Mouse (Mus musculus): ENCODE data around the gene Htatip2. TPM values are rescaled to one million over a fixed set of nuclear protein-coding genes. Genes with fewer than 3 reads are reported as not detected.

Htatip2 gene
- polyA plus RNA-seq, 2 experiments: 5.4 to 10.3 TPM

- DNase-seq (ENCODE audit: low spot score) (peak; percentile 55), ATAC-seq (ENCODE audit: low FRiP score, low read depth) (no peak)
- WGBS: 55% methylated on average over 12 of the region's 12 CpGs
- Histone ChIP-seq H3K4me2 (replicated peaks; ENCODE audit: low read depth, low read length, severe bottlenecking) (no peak overlapping the region), H3K36me3 (ENCODE audit: control insufficient read depth, insufficient read depth, low read length) (peaks cover 80% of the 10 kb centered on the region), H3K27me3 (ENCODE audit: control insufficient read depth, insufficient read depth, low read length) (no peaks in the 10 kb centered on the region), H3K4me3 (replicated peaks; ENCODE audit: low read length) (no peak overlapping the region), H3K27ac (replicated peaks; ENCODE audit: low read depth, low read length) (no peak overlapping the region), H3K9me3 (ENCODE audit: control insufficient read depth, low read length) (no peaks in the 10 kb centered on the region), H3K9ac (ENCODE audit: low read depth, low read length, severe bottlenecking) (no peak overlapping the region), H3K4me1 (ENCODE audit: control insufficient read depth, insufficient read depth, low read length) (no peaks in the 10 kb centered on the region)
- no peak for TF ChIP-seq POLR2A (IDR thresholded peaks at IDR 0.05; ENCODE audit: borderline replicate concordance, extremely low read depth, insufficient read depth, insufficient read length)
Measured at GRCm38 (mm10) chr7:49786618-49787382, 27.9 kb downstream of the Htatip2 start.

GRCm38 (mm10) chr7:49787383-49787645 is 28.4 kb downstream of the Htatip2 start:
- Histone ChIP-seq H3K4me2 (replicated peaks; ENCODE audit: low read depth, low read length, severe bottlenecking) (no peak overlapping the region), H3K4me3 (replicated peaks; ENCODE audit: low read length) (no peak overlapping the region), H3K36me3 (ENCODE audit: control insufficient read depth, insufficient read depth, low read length) (peaks cover 79% of the 10 kb centered on the region), H3K9ac (ENCODE audit: low read depth, low read length, severe bottlenecking) (no peak overlapping the region), H3K27me3 (ENCODE audit: control insufficient read depth, insufficient read depth, low read length) (no peaks in the 10 kb centered on the region), H3K4me1 (ENCODE audit: control insufficient read depth, insufficient read depth, low read length) (no peaks in the 10 kb centered on the region), H3K27ac (replicated peaks; ENCODE audit: low read depth, low read length) (no peak overlapping the region), H3K9me3 (ENCODE audit: control insufficient read depth, low read length) (no peaks in the 10 kb centered on the region)
- ATAC-seq (ENCODE audit: low FRiP score, low read depth): no peak
- no peak for TF ChIP-seq POLR2A (IDR thresholded peaks at IDR 0.05; ENCODE audit: borderline replicate concordance, extremely low read depth, insufficient read depth, insufficient read length)
- no peak for DNase-seq (ENCODE audit: low spot score)
- WGBS: 96% methylated on average over 3 of the region's 3 CpGs

DNA sequence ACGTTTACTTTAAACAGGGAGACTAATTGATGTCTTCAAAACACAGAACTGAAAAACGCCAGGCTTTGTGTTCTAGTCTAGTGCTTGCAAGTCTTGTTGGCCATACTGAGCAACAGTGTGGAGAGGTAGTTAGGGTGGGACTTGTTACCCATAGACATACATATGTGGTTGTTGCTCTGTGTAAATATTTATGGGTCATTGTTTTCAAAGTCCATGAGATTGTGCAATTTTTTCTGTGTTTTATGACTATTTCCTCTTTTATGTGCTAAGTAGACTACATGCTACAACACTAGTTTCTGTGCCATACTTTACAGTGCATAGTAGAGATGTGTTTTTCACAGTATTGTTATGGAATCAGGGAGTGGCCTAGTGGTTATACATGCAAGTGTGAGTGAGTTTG is 35.4 kb downstream of the Htatip2 start:
- TF ChIP-seq POLR2A (IDR thresholded peaks at IDR 0.05; ENCODE audit: borderline replicate concordance, extremely low read depth, insufficient read depth, insufficient read length): no peak
- Histone ChIP-seq H3K36me3 (ENCODE audit: control insufficient read depth, insufficient read depth, low read length) (peaks cover 57% of the 10 kb centered on the region), H3K27me3 (ENCODE audit: control insufficient read depth, insufficient read depth, low read length) (no peaks in the 10 kb centered on the region), H3K9ac (ENCODE audit: low read depth, low read length, severe bottlenecking) (no peak overlapping the region), H3K4me3 (replicated peaks; ENCODE audit: low read length) (no peak overlapping the region), H3K9me3 (ENCODE audit: control insufficient read depth, low read length) (no peaks in the 10 kb centered on the region), H3K4me1 (ENCODE audit: control insufficient read depth, insufficient read depth, low read length) (no peaks in the 10 kb centered on the region), H3K4me2 (replicated peaks; ENCODE audit: low read depth, low read length, severe bottlenecking) (no peak overlapping the region), H3K27ac (replicated peaks; ENCODE audit: low read depth, low read length) (no peak overlapping the region)
- no peak for ATAC-seq (ENCODE audit: low FRiP score, low read depth)
- no peak for DNase-seq (ENCODE audit: low spot score)
- 85% methylated on average over 2 of the region's 2 CpGs for WGBS

GRCm38 (mm10) chr7:49797171-49797570 is 38.3 kb downstream of the Htatip2 start:
- no peaks in the 10 kb centered on the region for H3K9me3 ChIP-seq (ENCODE audit: control insufficient read depth, low read length)
- no peaks in the 10 kb centered on the region for H3K27me3 ChIP-seq (ENCODE audit: control insufficient read depth, insufficient read depth, low read length)
- H3K9ac ChIP-seq (ENCODE audit: low read depth, low read length, severe bottlenecking): no peak overlapping the region
- TF ChIP-seq POLR2A (IDR thresholded peaks at IDR 0.05; ENCODE audit: borderline replicate concordance, extremely low read depth, insufficient read depth, insufficient read length): no peak
- H3K27ac ChIP-seq (replicated peaks; ENCODE audit: low read depth, low read length): no peak overlapping the region
- no peak for ATAC-seq (ENCODE audit: low FRiP score, low read depth)
- no peaks in the 10 kb centered on the region for H3K4me1 ChIP-seq (ENCODE audit: control insufficient read depth, insufficient read depth, low read length)
- H3K36me3 ChIP-seq (ENCODE audit: control insufficient read depth, insufficient read depth, low read length): peaks cover 57% of the 10 kb centered on the region
- WGBS: 77% methylated on average over 1 of the region's 1 CpGs
- no peak for DNase-seq (ENCODE audit: low spot score)
- no peak overlapping the region for H3K4me2 ChIP-seq (replicated peaks; ENCODE audit: low read depth, low read length, severe bottlenecking)
- no peak overlapping the region for H3K4me3 ChIP-seq (replicated peaks; ENCODE audit: low read length)

GRCm38 (mm10) chr7:49803511-49803910 is 44.6 kb downstream of the Htatip2 start:
- peaks cover 61% of the 10 kb centered on the region for H3K36me3 ChIP-seq (ENCODE audit: control insufficient read depth, insufficient read depth, low read length)
- 89% methylated on average over 6 of the region's 6 CpGs for WGBS
- TF ChIP-seq POLR2A (IDR thresholded peaks at IDR 0.05; ENCODE audit: borderline replicate concordance, extremely low read depth, insufficient read depth, insufficient read length): no peak
- H3K9me3 ChIP-seq (ENCODE audit: control insufficient read depth, low read length): no peaks in the 10 kb centered on the region
- H3K4me3 ChIP-seq (replicated peaks; ENCODE audit: low read length): no peak overlapping the region
- no peaks in the 10 kb centered on the region for H3K4me1 ChIP-seq (ENCODE audit: control insufficient read depth, insufficient read depth, low read length)
- no peak overlapping the region for H3K27ac ChIP-seq (replicated peaks; ENCODE audit: low read depth, low read length)
- no peak for DNase-seq (ENCODE audit: low spot score)
- H3K4me2 ChIP-seq (replicated peaks; ENCODE audit: low read depth, low read length, severe bottlenecking): no peak overlapping the region
- H3K9ac ChIP-seq (ENCODE audit: low read depth, low read length, severe bottlenecking): no peak overlapping the region
- ATAC-seq (ENCODE audit: low FRiP score, low read depth): no peak
- no peaks in the 10 kb centered on the region for H3K27me3 ChIP-seq (ENCODE audit: control insufficient read depth, insufficient read depth, low read length)

Data from limb, embryonic 14.5 days (tissue).